Mouse (Mus musculus) adrenal gland, postnatal 36 days (tissue): ENCODE measurements at regions not wholly inside any gene's neighbourhood (a gene's known extent, or its start where the extent isn't known, plus 50 kb on each side); places are given as distances from the start of the nearest gene placed in this dataset.

Experiments used
- DNase-seq, 2 experiments: peaks; one replicate each; pipeline ENCODE4 v3.0.0; 2021; ENCODE audit warnings: mixed read lengths in 1 of 2

- peak; percentile 60 to 74 for DNase-seq
These were observed 99.0 kb upstream of the Slc7a12 start for GRCm38 (mm10) chr3:14381421-14381992.

GRCm38 (mm10) chr3:14390656-14391055 is 89.8 kb upstream of the Slc7a12 start:
- no peak for DNase-seq

- no peak for DNase-seq
These were observed 81.8 kb upstream of the Slc7a12 start for GRCm38 (mm10) chr3:14398676-14399075.

GRCm38 (mm10) chr3:14408435-14409125 is 71.9 kb upstream of the Slc7a12 start:
- DNase-seq = no peak
